Mouse (Mus musculus) lung, postnatal 0 days (tissue): ENCODE data around the gene Wdfy2. TPM values are rescaled to one million over a fixed set of nuclear protein-coding genes. Genes with fewer than 3 reads are reported as not detected.

ENCODE experiments used
- ATAC-seq: fragments of 200-750 bp; cut with Nextera tagmentation; 2 replicates; pipeline ENCODE4 v1.8.0; 2017; ENCODE audit warnings: moderate library complexity
- DNase-seq: peaks from one replicate; pipeline ENCODE4 v3.0.0-alpha.2; 2016; ENCODE audit warnings: low spot score
- H3K27ac ChIP-seq: fragments of 300-500 bp; sonication (generic); 2 replicates; pipeline ENCODE4 v1.5.1; 2014; ENCODE audit warnings: antibody characterized with exemption, mild to moderate bottlenecking, low read length, mixed read lengths
- H3K27me3 ChIP-seq: fragments of 300-500 bp; sonication (generic); replicated peaks from 2 replicates; pipeline ENCODE4 v1.6.1; 2014; ENCODE audit warnings: low read length, mixed read lengths; ENCODE audit not compliant: insufficient read depth
- H3K36me3 ChIP-seq: fragments of 300-500 bp; sonication (generic); 2 replicates; pipeline ENCODE4 v1.6.1; 2014; ENCODE audit warnings: low read length, mixed read lengths; ENCODE audit not compliant: insufficient read depth
- H3K4me1 ChIP-seq: fragments of 300-500 bp; sonication (generic); 2 replicates; pipeline ENCODE4 v1.6.1; 2014; ENCODE audit warnings: antibody characterized with exemption, low read depth, low read length, mixed read lengths; ENCODE audit not compliant: insufficient read depth
- H3K4me2 ChIP-seq: fragments of 300-500 bp; sonication (generic); replicated peaks from 2 replicates; pipeline ENCODE4 v1.6.1; 2014; ENCODE audit warnings: low read depth, mild to moderate bottlenecking, low read length, moderate library complexity, mixed read lengths
- H3K4me3 ChIP-seq: fragments of 300-500 bp; sonication (generic); 2 replicates; pipeline ENCODE4 v1.5.1; 2014; ENCODE audit warnings: low read depth, low read length
- H3K9ac ChIP-seq: fragments of 300-500 bp; sonication (generic); replicated peaks from 2 replicates; pipeline ENCODE4 v1.6.1; 2014; ENCODE audit warnings: low read depth, mild to moderate bottlenecking
- H3K9me3 ChIP-seq: fragments of 300-500 bp; sonication (generic); 2 replicates; pipeline ENCODE4 v1.6.1; 2016; ENCODE audit warnings: low read length, mixed read lengths
- CTCF ChIP-seq: IDR thresholded peaks from 2 replicates; pipeline ENCODE4 v1.5.1; 2016; ENCODE audit warnings: antibody characterized with exemption, mild to moderate bottlenecking
- EP300 ChIP-seq: IDR thresholded peaks from 2 replicates; pipeline ENCODE4 v1.6.1; 2016; ENCODE audit warnings: antibody characterized with exemption, mild to moderate bottlenecking, control low read depth
- WGBS: fragments of 180-500 bp; shearing (Covaris S2); extraction: QIAGEN DNeasy Blood & Tissue Kit; methylation state at CpG from one replicate; pipeline ENCODE4 v1.1.7; 2014; 5-methylcytosine and 5-hydroxymethylcytosine counted together
- polyA plus RNA-seq: library from polyadenylated mRNA; unstranded; fragments of >200 nt; fragmentation: Nextera tagmentation; extraction: Ambion mirVana; gene quantifications from 2 replicates; pipeline ENCODE4 v1.2.1, GENCODE M21; 2015

Gene Wdfy2
- polyA plus RNA-seq, 1 experiment from 2014 or later: 3.5 TPM

- DNase-seq: peak; percentile 54
Measured at GRCm38 (mm10) chr14:62838336-62838735, 858 bp downstream of the Wdfy2 start.

GRCm38 (mm10) chr14:62841726-62842125, 4.2 kb downstream of the Wdfy2 start:
- Histone ChIP-seq H3K4me2 (no peak overlapping the region), H3K9me3 (no peaks in the 10 kb centered on the region), H3K9ac (no peak overlapping the region), H3K27ac (no peak overlapping the region), H3K36me3 (no peaks in the 10 kb centered on the region), H3K27me3 (no peaks in the 10 kb centered on the region), H3K4me1 (no peaks in the 10 kb centered on the region; the same call in 1 of the 2 replicates), H3K4me3 (no peak overlapping the region)
- TF ChIP-seq EP300 (no peak), CTCF (no peak)
- ATAC-seq (no peak), DNase-seq (no peak)

More at GRCm38 (mm10) chr14:62838336-62838735, 858 bp downstream of the Wdfy2 start:
- whole genome bisulfite sequencing: 6% methylated on average over 9 of the region's 9 CpGs
- peak overlapping the region; percentile 69 for H3K4me2 ChIP-seq
- no peaks in the 10 kb centered on the region for H3K27me3 ChIP-seq
- H3K9me3 ChIP-seq: no peaks in the 10 kb centered on the region
- ATAC-seq: no peak
- H3K27ac ChIP-seq: peak overlapping the region; percentile 85; the same call in 1 of the 2 replicates
- no peaks in the 10 kb centered on the region for H3K4me1 ChIP-seq
- no peaks in the 10 kb centered on the region for H3K36me3 ChIP-seq
- TF ChIP-seq EP300 (0 out of 2 replicates have a peak, but pooled peaks have one; percentile 32), CTCF (no peak)
- peak overlapping the region; percentile 78 for H3K9ac ChIP-seq
- peak overlapping the region; percentile 97 for H3K4me3 ChIP-seq

- H3K4me3 ChIP-seq: no peak overlapping the region
- DNase-seq (no peak), ATAC-seq (no peak)
- H3K9ac ChIP-seq: no peak overlapping the region
- no peaks in the 10 kb centered on the region; the same call in 1 of the 2 replicates for H3K4me1 ChIP-seq
- H3K4me2 ChIP-seq: no peak overlapping the region
- H3K9me3 ChIP-seq: no peaks in the 10 kb centered on the region
- H3K27ac ChIP-seq: no peak overlapping the region
- TF ChIP-seq EP300 (no peak), CTCF (no peak)
- H3K27me3 ChIP-seq: no peaks in the 10 kb centered on the region
- no peaks in the 10 kb centered on the region for H3K36me3 ChIP-seq
Measured at GRCm38 (mm10) chr14:62842495-62842894, 5.0 kb downstream of the Wdfy2 start.

GRCm38 (mm10) chr14:62842976-62843375, 5.5 kb downstream of the Wdfy2 start:
- TF ChIP-seq EP300: no peak
- no peak for TF ChIP-seq CTCF
- Histone ChIP-seq H3K4me3 (no peak overlapping the region), H3K9ac (no peak overlapping the region), H3K9me3 (no peaks in the 10 kb centered on the region), H3K27me3 (no peaks in the 10 kb centered on the region), H3K4me1 (no peaks in the 10 kb centered on the region; the same call in 1 of the 2 replicates), H3K36me3 (no peaks in the 10 kb centered on the region), H3K4me2 (no peak overlapping the region), H3K27ac (no peak overlapping the region)
- no peak for ATAC-seq
- 72% methylated on average over 2 of the region's 2 CpGs for WGBS
- no peak for DNase-seq

GRCm38 (mm10) chr14:62844226-62844625, 6.7 kb downstream of the Wdfy2 start:
- Histone ChIP-seq H3K27ac (peak overlapping the region; percentile 29; the same call in 1 of the 2 replicates), H3K4me1 (no peaks in the 10 kb centered on the region; the same call in 1 of the 2 replicates), H3K4me3 (no peak overlapping the region), H3K36me3 (no peaks in the 10 kb centered on the region), H3K9ac (no peak overlapping the region), H3K27me3 (no peaks in the 10 kb centered on the region), H3K9me3 (no peaks in the 10 kb centered on the region), H3K4me2 (no peak overlapping the region)
- no peak for DNase-seq
- no peak for TF ChIP-seq EP300
- no peak for TF ChIP-seq CTCF
- ATAC-seq: no peak
- 55% methylated on average over 8 of the region's 8 CpGs for WGBS

- ATAC-seq: peak; percentile 64
- 36% methylated on average over 8 of the region's 8 CpGs for WGBS
- no peaks in the 10 kb centered on the region for H3K27me3 ChIP-seq
- H3K9ac ChIP-seq: no peak overlapping the region
- no peaks in the 10 kb centered on the region; the same call in 1 of the 2 replicates for H3K4me1 ChIP-seq
- no peaks in the 10 kb centered on the region for H3K36me3 ChIP-seq
- no peak overlapping the region for H3K4me3 ChIP-seq
- DNase-seq: peak; percentile 74
- peak overlapping the region; percentile 6; the same call in 1 of the 2 replicates for H3K4me2 ChIP-seq
- H3K9me3 ChIP-seq: no peaks in the 10 kb centered on the region
- TF ChIP-seq EP300 (no peak), CTCF (no peak)
- H3K27ac ChIP-seq: peak overlapping the region; percentile 29
Measured at GRCm38 (mm10) chr14:62845011-62845840, 7.7 kb downstream of the Wdfy2 start.
